Mouse (Mus musculus) hindlimb bud, embryonic 11.5 days (tissue): ENCODE results near the gene Gm10300.

Experiments used
- DNase-seq: peaks from one replicate; pipeline ENCODE4 v3.0.0-alpha.2; 2012; ENCODE audit warnings: low read depth, low spot score; ENCODE audit errors: extremely low spot score

The Gm10300 gene

GRCm38 (mm10) chr4:132051321-132052275, 22.9 kb upstream of the Gm10300 start:
- DNase-seq: no peak

GRCm38 (mm10) chr4:132057311-132057710, 17.2 kb upstream of the Gm10300 start:
- DNase-seq: no peak

- DNase-seq: no peak
Measured at GRCm38 (mm10) chr4:132059541-132059940, 15.0 kb upstream of the Gm10300 start.

GRCm38 (mm10) chr4:132060040-132060832, 14.3 kb upstream of the Gm10300 start:
- no peak for DNase-seq

- no peak for DNase-seq
Measured at GRCm38 (mm10) chr4:132062289-132062688, 12.2 kb upstream of the Gm10300 start.

GRCm38 (mm10) chr4:132062934-132063884, 11.3 kb upstream of the Gm10300 start:
- no peak for DNase-seq

- DNase-seq: no peak
Measured at GRCm38 (mm10) chr4:132064550-132064949, 9.9 kb upstream of the Gm10300 start.

GRCm38 (mm10) chr4:132065578-132065977, 8.9 kb upstream of the Gm10300 start:
- no peak for DNase-seq

- no peak for DNase-seq
Measured at GRCm38 (mm10) chr4:132066101-132066773, 8.3 kb upstream of the Gm10300 start.

- no peak for DNase-seq
Measured at GRCm38 (mm10) chr4:132067112-132067937, 7.2 kb upstream of the Gm10300 start.

GRCm38 (mm10) chr4:132067938-132068235, 6.6 kb upstream of the Gm10300 start:
- no peak for DNase-seq

GRCm38 (mm10) chr4:132071674-132072073, 2.8 kb upstream of the Gm10300 start:
- DNase-seq: no peak

- DNase-seq: no peak
Measured at GRCm38 (mm10) chr4:132072156-132072555, 2.3 kb upstream of the Gm10300 start.

- DNase-seq: no peak
Measured at GRCm38 (mm10) chr4:132072946-132073345, 1.6 kb upstream of the Gm10300 start.

- DNase-seq: peak; percentile 75
Measured at GRCm38 (mm10) chr4:132074933-132075769, 654 bp downstream of the Gm10300 start, which contains the start of gene Epb41. Gene Epb41 (minus strand): TSS chr4:132075321.

GRCm38 (mm10) chr4:132075796-132076195, 1.3 kb downstream of the Gm10300 start:
- no peak for DNase-seq

GRCm38 (mm10) chr4:132076480-132077405, 2.2 kb downstream of the Gm10300 start:
- DNase-seq: no peak
